Mouse (Mus musculus): ENCODE results near the gene Naxd. TPM values are rescaled to one million over a fixed set of nuclear protein-coding genes. Genes with fewer than 3 reads are reported as not detected.
A peak's percentile ranks its signal among the peaks of the same experiment; 100 is the strongest.

The Naxd gene
- polyA plus RNA-seq, 1 experiment from 2014 or later: 70.0 TPM

- Histone ChIP-seq H3K27ac (peak overlapping the region; percentile 100), H3K4me3 (peak overlapping the region; percentile 98), H3K4me2 (peak overlapping the region; percentile 91), H3K36me3 (peaks cover 14% of the 10 kb centered on the region), H3K9ac (peak overlapping the region; percentile 97), H3K27me3 (no peaks in the 10 kb centered on the region), H3K9me3 (replicated peaks) (no peaks in the 10 kb centered on the region), H3K4me1 (replicated peaks) (peaks cover 27% of the 10 kb centered on the region)
- WGBS: 0% methylated on average over 32 of the region's 32 CpGs
- ATAC-seq (replicated peaks; ENCODE audit: insufficient number of reproducible peaks, insufficient read depth, low FRiP score, low read depth): no peak
These were observed 60.1 kb downstream of the Naxd start for GRCm38 (mm10) chr8:11557424-11557767.

- Histone ChIP-seq H3K9me3 (replicated peaks) (no peaks in the 10 kb centered on the region), H3K4me1 (replicated peaks) (peaks cover 27% of the 10 kb centered on the region), H3K9ac (peak overlapping the region; percentile 97), H3K4me3 (peak overlapping the region; percentile 98), H3K27ac (peak overlapping the region; percentile 100), H3K27me3 (no peaks in the 10 kb centered on the region), H3K36me3 (peaks cover 14% of the 10 kb centered on the region), H3K4me2 (peak overlapping the region; percentile 91)
- peak; percentile 77 for ATAC-seq (replicated peaks; ENCODE audit: insufficient number of reproducible peaks, insufficient read depth, low FRiP score, low read depth)
- under 1% methylated on average over 66 of the region's 67 CpGs for WGBS
These were observed 60.7 kb downstream of the Naxd start for GRCm38 (mm10) chr8:11557768-11558629.

- peak overlapping the region; percentile 59 for H3K4me2 ChIP-seq
- peak overlapping the region; percentile 68; the same call in 1 of the 2 replicates for H3K9ac ChIP-seq
- H3K4me3 ChIP-seq: peak overlapping the region; percentile 98
- no peaks in the 10 kb centered on the region for H3K9me3 ChIP-seq (replicated peaks)
- WGBS: 54% methylated on average over 3 of the region's 3 CpGs
- no peak for ATAC-seq (replicated peaks; ENCODE audit: insufficient number of reproducible peaks, insufficient read depth, low FRiP score, low read depth)
- H3K27ac ChIP-seq: no peak overlapping the region
- H3K4me1 ChIP-seq (replicated peaks): peaks cover 17% of the 10 kb centered on the region
- peaks cover 19% of the 10 kb centered on the region for H3K36me3 ChIP-seq
- no peaks in the 10 kb centered on the region for H3K27me3 ChIP-seq
These were observed 62.2 kb downstream of the Naxd start for GRCm38 (mm10) chr8:11559511-11559910.

- H3K9me3 ChIP-seq (replicated peaks): no peaks in the 10 kb centered on the region
These were observed 62.9 kb downstream of the Naxd start for GRCm38 (mm10) chr8:11560220-11560619.

GRCm38 (mm10) chr8:11564236-11564635, 66.9 kb downstream of the Naxd start:
- peaks cover 36% of the 10 kb centered on the region for H3K36me3 ChIP-seq
- 91% methylated on average over 5 of the region's 5 CpGs for WGBS
- H3K27me3 ChIP-seq: no peaks in the 10 kb centered on the region

More at GRCm38 (mm10) chr8:11560220-11560619, 62.9 kb downstream of the Naxd start:
- Histone ChIP-seq H3K36me3 (peaks cover 25% of the 10 kb centered on the region), H3K27ac (no peak overlapping the region), H3K4me2 (no peak overlapping the region), H3K4me1 (replicated peaks) (peaks cover 21% of the 10 kb centered on the region), H3K27me3 (no peaks in the 10 kb centered on the region), H3K4me3 (no peak overlapping the region), H3K9ac (no peak overlapping the region)
- 75% methylated on average over 9 of the region's 9 CpGs for WGBS
- no peak for ATAC-seq (replicated peaks; ENCODE audit: insufficient number of reproducible peaks, insufficient read depth, low FRiP score, low read depth)

More at GRCm38 (mm10) chr8:11564236-11564635, 66.9 kb downstream of the Naxd start:
- H3K4me1 ChIP-seq (replicated peaks): peaks cover 15% of the 10 kb centered on the region
- no peak for ATAC-seq (replicated peaks; ENCODE audit: insufficient number of reproducible peaks, insufficient read depth, low FRiP score, low read depth)
- no peak overlapping the region for H3K4me3 ChIP-seq
- H3K4me2 ChIP-seq: no peak overlapping the region
- H3K9ac ChIP-seq: no peak overlapping the region
- H3K27ac ChIP-seq: no peak overlapping the region
- no peaks in the 10 kb centered on the region for H3K9me3 ChIP-seq (replicated peaks)

Other genes with a start within 250 kb of the Naxd start
- 89.8 and 106 TPM in 2 replicates for gene Col4a2, start 184.7 kb upstream of the Naxd start, polyA plus RNA-seq (2015; fragmentation: Nextera tagmentation; extraction: Ambion mirVana)
- 191 and 245 TPM in 2 replicates for gene Col4a1, start 184.7 kb upstream of the Naxd start, polyA plus RNA-seq (2015; fragmentation: Nextera tagmentation; extraction: Ambion mirVana)
- gene Rab20, start 18.8 kb upstream of the Naxd start, polyA plus RNA-seq (2015; fragmentation: Nextera tagmentation; extraction: Ambion mirVana): 36.1 and 37.2 TPM in 2 replicates
- 26.2 and 30.9 TPM in 2 replicates for gene Cars2, start 53.3 kb downstream of the Naxd start, polyA plus RNA-seq (2015; fragmentation: Nextera tagmentation; extraction: Ambion mirVana)
- 28.3 and 31.6 TPM in 2 replicates for gene Ing1, start 58.1 kb downstream of the Naxd start, polyA plus RNA-seq (2015; fragmentation: Nextera tagmentation; extraction: Ambion mirVana)
- gene Ankrd10, start 138.3 kb downstream of the Naxd start, polyA plus RNA-seq (2015; fragmentation: Nextera tagmentation; extraction: Ambion mirVana): 57.4 and 70.0 TPM in 2 replicates
- gene 1700016D06Rik, start 203.6 kb downstream of the Naxd start, polyA plus RNA-seq (2015; fragmentation: Nextera tagmentation; extraction: Ambion mirVana): not detected in 2 replicates
- gene Arhgef7, start 230.2 kb downstream of the Naxd start, polyA plus RNA-seq (2015; fragmentation: Nextera tagmentation; extraction: Ambion mirVana): 59.9 and 67.6 TPM in 2 replicates

All from heart, embryonic 15.5 days (tissue).